Mouse (Mus musculus): Measurements from ENCODE around the gene D930048N14Rik. TPM values are rescaled to one million over a fixed set of nuclear protein-coding genes. Genes with fewer than 3 reads are reported as not detected.
"Not testable (repeated sequence)": the region's sequence is repeated elsewhere in the genome, so short reads cannot be mapped to it uniquely, and the experiment has no call there.

The D930048N14Rik gene
- polyA plus RNA-seq, 1 experiment from 2014 or later, result 0.97 TPM

- H3K4me2 ChIP-seq, result no peak overlapping the region
- no peak overlapping the region for H3K27ac ChIP-seq (ENCODE audit: low read depth, low read length)
- H3K36me3 ChIP-seq (ENCODE audit: control insufficient read depth, insufficient read depth, low read length), result no peaks in the 10 kb centered on the region
- no peaks in the 10 kb centered on the region for H3K9me3 ChIP-seq (replicated peaks; ENCODE audit: control insufficient read depth, low read length)
- H3K4me3 ChIP-seq (ENCODE audit: low read depth, low read length), result no peak overlapping the region
- no peak for ATAC-seq (replicated peaks; ENCODE audit: insufficient number of reproducible peaks, low FRiP score, low TSS enrichment)
- 80% methylated on average over 7 of the region's 7 CpGs for WGBS (ENCODE audit: insufficient replicate concordance)
- H3K9ac ChIP-seq (ENCODE audit: low read depth, low read length), result no peak overlapping the region
- H3K4me1 ChIP-seq (ENCODE audit: control insufficient read depth, insufficient read depth, low read length), result no peaks in the 10 kb centered on the region
- H3K27me3 ChIP-seq (ENCODE audit: control insufficient read depth, insufficient read depth, low read length), result no peaks in the 10 kb centered on the region
Observed at GRCm38 (mm10) chr11:51662632-51663031, 11.9 kb downstream of the D930048N14Rik start.

GRCm38 (mm10) chr11:51664747-51665146, 14.0 kb downstream of the D930048N14Rik start:
- H3K36me3 ChIP-seq (ENCODE audit: control insufficient read depth, insufficient read depth, low read length); H3K4me2 ChIP-seq; H3K27ac ChIP-seq (ENCODE audit: low read depth, low read length); H3K4me1 ChIP-seq (ENCODE audit: control insufficient read depth, insufficient read depth, low read length); H3K9me3 ChIP-seq (replicated peaks; ENCODE audit: control insufficient read depth, low read length); H3K9ac ChIP-seq (ENCODE audit: low read depth, low read length); H3K4me3 ChIP-seq (ENCODE audit: low read depth, low read length); ATAC-seq (replicated peaks; ENCODE audit: insufficient number of reproducible peaks, low FRiP score, low TSS enrichment); H3K27me3 ChIP-seq (ENCODE audit: control insufficient read depth, insufficient read depth, low read length): not testable (repeated sequence)
- WGBS (ENCODE audit: insufficient replicate concordance), result 88% methylated on average over 7 of the region's 7 CpGs

GRCm38 (mm10) chr11:51670846-51671245, 20.1 kb downstream of the D930048N14Rik start:
- 88% methylated on average over 7 of the region's 7 CpGs for WGBS (ENCODE audit: insufficient replicate concordance)

GRCm38 (mm10) chr11:51671376-51671775, 20.6 kb downstream of the D930048N14Rik start:
- H3K36me3 ChIP-seq (ENCODE audit: control insufficient read depth, insufficient read depth, low read length), result no peaks in the 10 kb centered on the region
- H3K9ac ChIP-seq (ENCODE audit: low read depth, low read length), result no peak overlapping the region
- no peak overlapping the region for H3K4me2 ChIP-seq
- no peak for ATAC-seq (replicated peaks; ENCODE audit: insufficient number of reproducible peaks, low FRiP score, low TSS enrichment)
- no peak overlapping the region for H3K4me3 ChIP-seq (ENCODE audit: low read depth, low read length)
- H3K9me3 ChIP-seq (replicated peaks; ENCODE audit: control insufficient read depth, low read length), result no peaks in the 10 kb centered on the region
- no peak overlapping the region for H3K27ac ChIP-seq (ENCODE audit: low read depth, low read length)
- no peaks in the 10 kb centered on the region for H3K27me3 ChIP-seq (ENCODE audit: control insufficient read depth, insufficient read depth, low read length)
- H3K4me1 ChIP-seq (ENCODE audit: control insufficient read depth, insufficient read depth, low read length), result no peaks in the 10 kb centered on the region
- 59% methylated on average over 2 of the region's 2 CpGs for WGBS (ENCODE audit: insufficient replicate concordance)

More at GRCm38 (mm10) chr11:51670846-51671245, 20.1 kb downstream of the D930048N14Rik start:
- Histone ChIP-seq H3K36me3 (ENCODE audit: control insufficient read depth, insufficient read depth, low read length) (no peaks in the 10 kb centered on the region), H3K27me3 (ENCODE audit: control insufficient read depth, insufficient read depth, low read length) (no peaks in the 10 kb centered on the region), H3K4me3 (ENCODE audit: low read depth, low read length) (no peak overlapping the region), H3K4me2 (no peak overlapping the region), H3K9me3 (replicated peaks; ENCODE audit: control insufficient read depth, low read length) (no peaks in the 10 kb centered on the region), H3K27ac (ENCODE audit: low read depth, low read length) (no peak overlapping the region), H3K9ac (ENCODE audit: low read depth, low read length) (no peak overlapping the region), H3K4me1 (ENCODE audit: control insufficient read depth, insufficient read depth, low read length) (no peaks in the 10 kb centered on the region)
- ATAC-seq (replicated peaks; ENCODE audit: insufficient number of reproducible peaks, low FRiP score, low TSS enrichment), result no peak

- ATAC-seq (replicated peaks; ENCODE audit: insufficient number of reproducible peaks, low FRiP score, low TSS enrichment), result no peak
Observed at GRCm38 (mm10) chr11:51673291-51673690, 22.5 kb downstream of the D930048N14Rik start.

GRCm38 (mm10) chr11:51675386-51675785, 24.6 kb downstream of the D930048N14Rik start:
- ATAC-seq (replicated peaks; ENCODE audit: insufficient number of reproducible peaks, low FRiP score, low TSS enrichment), result no peak
- H3K9me3 ChIP-seq (replicated peaks; ENCODE audit: control insufficient read depth, low read length), result no peaks in the 10 kb centered on the region
- no peak overlapping the region for H3K27ac ChIP-seq (ENCODE audit: low read depth, low read length)
- WGBS (ENCODE audit: insufficient replicate concordance), result 71% methylated on average over 5 of the region's 5 CpGs
- no peak overlapping the region for H3K9ac ChIP-seq (ENCODE audit: low read depth, low read length)
- H3K27me3 ChIP-seq (ENCODE audit: control insufficient read depth, insufficient read depth, low read length), result no peaks in the 10 kb centered on the region
- no peak overlapping the region for H3K4me3 ChIP-seq (ENCODE audit: low read depth, low read length)
- H3K4me1 ChIP-seq (ENCODE audit: control insufficient read depth, insufficient read depth, low read length), result no peaks in the 10 kb centered on the region
- no peaks in the 10 kb centered on the region for H3K36me3 ChIP-seq (ENCODE audit: control insufficient read depth, insufficient read depth, low read length)
- no peak overlapping the region for H3K4me2 ChIP-seq

More at GRCm38 (mm10) chr11:51673291-51673690, 22.5 kb downstream of the D930048N14Rik start:
- Histone ChIP-seq H3K36me3 (ENCODE audit: control insufficient read depth, insufficient read depth, low read length) (no peaks in the 10 kb centered on the region), H3K4me3 (ENCODE audit: low read depth, low read length) (no peak overlapping the region), H3K27me3 (ENCODE audit: control insufficient read depth, insufficient read depth, low read length) (no peaks in the 10 kb centered on the region), H3K4me1 (ENCODE audit: control insufficient read depth, insufficient read depth, low read length) (no peaks in the 10 kb centered on the region), H3K9me3 (replicated peaks; ENCODE audit: control insufficient read depth, low read length) (no peaks in the 10 kb centered on the region), H3K4me2 (no peak overlapping the region), H3K9ac (ENCODE audit: low read depth, low read length) (no peak overlapping the region), H3K27ac (ENCODE audit: low read depth, low read length) (no peak overlapping the region)
- 80% methylated on average over 9 of the region's 9 CpGs for WGBS (ENCODE audit: insufficient replicate concordance)

GRCm38 (mm10) chr11:51677737-51678418, 27.1 kb downstream of the D930048N14Rik start:
- H3K9ac ChIP-seq (ENCODE audit: low read depth, low read length), result no peak overlapping the region
- no peak for ATAC-seq (replicated peaks; ENCODE audit: insufficient number of reproducible peaks, low FRiP score, low TSS enrichment)
- 72% methylated on average over 6 of the region's 6 CpGs for WGBS (ENCODE audit: insufficient replicate concordance)
- H3K27me3 ChIP-seq (ENCODE audit: control insufficient read depth, insufficient read depth, low read length), result no peaks in the 10 kb centered on the region
- no peak overlapping the region for H3K4me3 ChIP-seq (ENCODE audit: low read depth, low read length)
- H3K36me3 ChIP-seq (ENCODE audit: control insufficient read depth, insufficient read depth, low read length), result no peaks in the 10 kb centered on the region
- H3K4me1 ChIP-seq (ENCODE audit: control insufficient read depth, insufficient read depth, low read length), result no peaks in the 10 kb centered on the region
- no peak overlapping the region for H3K27ac ChIP-seq (ENCODE audit: low read depth, low read length)
- no peak overlapping the region for H3K4me2 ChIP-seq
- H3K9me3 ChIP-seq (replicated peaks; ENCODE audit: control insufficient read depth, low read length), result no peaks in the 10 kb centered on the region

- Histone ChIP-seq H3K4me1 (ENCODE audit: control insufficient read depth, insufficient read depth, low read length) (no peaks in the 10 kb centered on the region), H3K27ac (ENCODE audit: low read depth, low read length) (no peak overlapping the region), H3K4me3 (ENCODE audit: low read depth, low read length) (no peak overlapping the region), H3K27me3 (ENCODE audit: control insufficient read depth, insufficient read depth, low read length) (no peaks in the 10 kb centered on the region), H3K36me3 (ENCODE audit: control insufficient read depth, insufficient read depth, low read length) (no peaks in the 10 kb centered on the region), H3K9me3 (replicated peaks; ENCODE audit: control insufficient read depth, low read length) (no peaks in the 10 kb centered on the region), H3K4me2 (no peak overlapping the region), H3K9ac (ENCODE audit: low read depth, low read length) (no peak overlapping the region)
- 61% methylated on average over 3 of the region's 3 CpGs for WGBS (ENCODE audit: insufficient replicate concordance)
- no peak for ATAC-seq (replicated peaks; ENCODE audit: insufficient number of reproducible peaks, low FRiP score, low TSS enrichment)
Observed at GRCm38 (mm10) chr11:51679466-51679865, 28.7 kb downstream of the D930048N14Rik start.

All from heart, embryonic 11.5 days (tissue).